Mouse (Mus musculus): ENCODE results near the gene Ccz1. TPM values are rescaled to one million over a fixed set of nuclear protein-coding genes. Genes with fewer than 3 reads are reported as not detected.

Ccz1 gene
- polyA plus RNA-seq, 1 experiment from 2014 or later = 103 TPM

DNA sequence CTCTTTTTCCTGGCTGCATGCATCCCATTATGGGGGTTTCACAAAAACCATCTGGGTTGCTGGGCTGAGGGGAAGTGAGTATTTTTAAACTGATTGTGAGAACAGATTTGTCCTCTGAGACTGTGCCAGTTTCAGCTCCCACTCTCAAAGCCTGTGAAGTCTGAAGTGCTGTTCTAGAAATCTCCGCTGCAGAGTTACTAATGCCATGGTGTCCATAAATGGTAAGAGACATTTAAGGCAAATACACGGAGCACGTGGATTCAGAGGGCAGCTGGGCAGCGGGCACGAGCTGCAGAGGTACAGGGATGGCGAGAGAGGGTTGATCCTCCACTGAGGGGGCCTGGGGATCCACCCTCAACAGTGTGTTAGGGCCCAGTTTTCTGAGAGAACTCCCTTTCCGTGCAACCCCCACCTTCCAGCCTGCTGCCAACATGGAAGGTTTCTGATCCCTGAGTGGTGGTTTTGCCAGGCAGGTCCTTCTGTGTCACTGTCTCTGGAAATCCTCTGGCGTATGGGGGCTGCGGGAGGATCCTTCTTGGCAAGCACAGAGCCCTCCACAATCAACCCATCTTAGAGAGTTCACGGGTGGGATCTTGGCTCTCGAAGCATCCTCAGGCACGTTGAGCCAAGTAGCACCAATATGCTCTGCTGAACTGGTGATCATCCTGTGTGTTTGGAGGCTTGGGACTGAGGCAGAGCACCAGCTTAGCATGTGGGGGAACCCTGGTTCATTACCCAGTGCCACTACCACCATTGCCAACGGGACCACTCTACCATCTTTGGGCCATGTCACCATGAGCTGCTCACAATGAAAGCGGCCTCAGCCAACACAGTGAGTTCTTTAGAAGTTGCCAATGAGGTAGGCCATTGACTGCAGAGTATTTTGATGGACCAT is 71.2 kb downstream of the Ccz1 start:
- CTCF ChIA-PET = no interaction called here
- H3K27me3 ChIP-seq = no peaks in the 10 kb centered on the region
- DNase-seq (ENCODE audit: low read depth, low spot score) = no peak
- ATAC-seq = no peak
- TF ChIP-seq CTCF (IDR thresholded peaks at IDR 0.05) = no peak
- in situ Hi-C loops (cut with MboI; ENCODE audit: low pct_unique_long_range_greater_than_20kb) = no loop called here
- POLR2A ChIA-PET = no interaction called here

- H3K27me3 ChIP-seq = no peaks in the 10 kb centered on the region
- no peak for TF ChIP-seq CTCF (IDR thresholded peaks at IDR 0.05)
- DNase-seq (ENCODE audit: low read depth, low spot score) = no peak
- in situ Hi-C loops (cut with MboI; ENCODE audit: low pct_unique_long_range_greater_than_20kb) = no loop called here
- POLR2A ChIA-PET = no interaction called here
- CTCF ChIA-PET = no interaction called here
- no peak for ATAC-seq
Measured at GRCm38 (mm10) chr5:143941588-143941987, 73.1 kb downstream of the Ccz1 start.

Other genes with a start within 250 kb of the Ccz1 start
- gene Eif2ak1, start 197.1 kb downstream of the Ccz1 start, polyA plus RNA-seq (2021) = 41.1 TPM
- gene Ankrd61, start 117.2 kb downstream of the Ccz1 start, polyA plus RNA-seq (2021) = 0.85 TPM
- 53.8 TPM for gene Aimp2, start 105.0 kb downstream of the Ccz1 start, polyA plus RNA-seq (2021)
- 13.1 TPM for gene Pms2, start 104.9 kb downstream of the Ccz1 start, polyA plus RNA-seq (2021)
- 0.47 TPM for gene Gm42421, start 86.7 kb downstream of the Ccz1 start, polyA plus RNA-seq (2021)
- gene Rsph10b, start 81.8 kb downstream of the Ccz1 start, polyA plus RNA-seq (2021) = 0.14 TPM
- gene Ocm, start 11.8 kb upstream of the Ccz1 start, polyA plus RNA-seq (2021) = not detected
- 19.7 TPM for gene Lmtk2, start 85.6 kb upstream of the Ccz1 start, polyA plus RNA-seq (2021)
- 0.03 TPM for gene Bhlha15, start 175.4 kb upstream of the Ccz1 start, polyA plus RNA-seq (2021)
- gene Tecpr1, start 208.7 kb upstream of the Ccz1 start, polyA plus RNA-seq (2021) = 32.8 TPM
- 136 TPM for gene Bri3, start 229.6 kb upstream of the Ccz1 start, polyA plus RNA-seq (2021)